Mouse (Mus musculus) hindbrain, embryonic 16.5 days (tissue): ENCODE results near the gene Myh6. TPM values are rescaled to one million over a fixed set of nuclear protein-coding genes. Genes with fewer than 3 reads are reported as not detected.

Experiments used
- ATAC-seq: fragments of 200-750 bp; cut with Nextera tagmentation; 2 replicates; pipeline ENCODE4 v1.8.0; 2017; ENCODE audit warnings: moderate TSS enrichment, moderate library complexity
- H3K27ac ChIP-seq: fragments of 300-500 bp; sonication (generic); 2 replicates; pipeline ENCODE4 v1.5.1; 2014; ENCODE audit warnings: low read depth, mild to moderate bottlenecking, control low read depth, low read length, moderate library complexity
- H3K27me3 ChIP-seq: fragments of 300-500 bp; sonication (generic); replicated peaks from 2 replicates; pipeline ENCODE4 v1.6.1; 2014; ENCODE audit warnings: low read length; ENCODE audit not compliant: control insufficient read depth, insufficient read depth
- H3K36me3 ChIP-seq: fragments of 300-500 bp; sonication (generic); 2 replicates; pipeline ENCODE4 v1.6.1; 2014; ENCODE audit warnings: mild to moderate bottlenecking, low read length, moderate library complexity, mixed read lengths; ENCODE audit not compliant: control insufficient read depth, insufficient read depth
- H3K4me1 ChIP-seq: fragments of 300-500 bp; sonication (generic); 2 replicates; pipeline ENCODE4 v1.6.1; 2014; ENCODE audit warnings: low read depth, low read length; ENCODE audit not compliant: control insufficient read depth, insufficient read depth
- H3K4me2 ChIP-seq: fragments of 300-500 bp; sonication (generic); 2 replicates; pipeline ENCODE4 v1.6.1; 2014; ENCODE audit warnings: mild to moderate bottlenecking, low read length, control low read depth, moderate library complexity
- H3K4me3 ChIP-seq: fragments of 300-500 bp; sonication (generic); 2 replicates; pipeline ENCODE4 v1.5.1; 2014; ENCODE audit warnings: mild to moderate bottlenecking, low read length, control low read depth, moderate library complexity
- H3K9ac ChIP-seq: fragments of 300-500 bp; sonication (generic); 2 replicates; pipeline ENCODE4 v1.6.1; 2014; ENCODE audit warnings: low read depth, mild to moderate bottlenecking, control low read depth, low read length, moderate library complexity
- H3K9me3 ChIP-seq: fragments of 300-500 bp; sonication (generic); 2 replicates; pipeline ENCODE4 v1.6.1; 2014; ENCODE audit warnings: mild to moderate bottlenecking, low read length, moderate library complexity; ENCODE audit not compliant: control insufficient read depth
- WGBS: fragments of 180-500 bp; shearing (Covaris S2); extraction: QIAGEN DNeasy Blood & Tissue Kit; methylation state at CpG from one replicate; pipeline ENCODE4 v1.1.7; 2014; 5-methylcytosine and 5-hydroxymethylcytosine counted together
- microRNA counts: library from miRNA; unstranded; fragments of <30 nt; microRNA quantifications from one replicate; lab custom pipeline; 2016
- microRNA-seq: library from miRNA; unstranded; fragments of <30 nt; microRNA quantifications from one replicate; pipeline ENCODE4, GENCODE M21; 2017
- polyA plus RNA-seq: library from polyadenylated mRNA; unstranded; fragments of >200 nt; fragmentation: Nextera tagmentation; extraction: Ambion mirVana; gene quantifications from 2 replicates; pipeline ENCODE4 v1.2.1, GENCODE M21; 2015

The Myh6 gene
- polyA plus RNA-seq, 1 experiment from 2014 or later: 1.8 TPM

DNA sequence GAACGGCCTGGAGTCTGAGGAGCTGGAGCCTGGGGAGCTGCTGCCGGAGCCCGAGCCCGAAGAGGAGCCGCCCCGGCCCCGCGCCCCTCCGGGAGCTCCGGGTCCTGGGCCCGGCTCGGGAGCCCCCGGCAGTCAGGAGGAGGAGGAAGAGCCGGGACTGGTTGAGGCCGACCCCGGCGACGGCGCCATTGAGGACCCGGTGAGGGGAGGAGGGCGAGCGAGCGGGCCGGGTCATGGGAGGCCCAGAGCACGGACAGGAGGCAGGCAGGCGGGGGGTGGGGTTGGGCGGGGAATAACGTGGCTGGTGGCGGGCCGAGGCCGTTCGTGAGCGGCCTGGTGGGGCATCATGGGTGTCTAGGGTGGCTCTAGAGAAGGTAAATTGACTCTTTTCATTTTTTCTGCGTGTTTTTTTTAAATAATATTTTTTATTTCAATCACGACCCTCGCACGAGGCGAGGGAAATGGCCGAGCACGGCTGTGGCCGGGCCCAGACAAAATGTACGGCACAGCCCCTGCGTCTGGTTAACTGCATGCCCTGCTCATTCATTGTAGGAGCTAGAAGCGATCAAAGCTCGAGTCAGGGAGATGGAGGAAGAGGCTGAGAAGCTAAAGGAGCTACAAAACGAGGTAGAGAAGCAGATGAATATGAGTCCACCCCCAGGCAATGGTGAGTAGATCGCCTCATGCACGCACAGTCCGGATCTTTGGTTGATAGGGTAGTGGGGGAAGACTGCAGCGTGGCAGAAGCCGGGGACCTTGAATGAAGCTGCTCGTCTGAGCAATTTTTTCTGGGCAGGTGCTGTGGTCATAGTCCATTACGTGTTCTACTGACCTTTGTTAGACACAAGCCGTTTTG is 72.2 kb downstream of the Myh6 start:
- Histone ChIP-seq H3K36me3 (peaks cover 19% of the 10 kb centered on the region), H3K4me1 (peaks cover 11% of the 10 kb centered on the region), H3K27ac (peak overlapping the region; percentile 99), H3K9me3 (no peaks in the 10 kb centered on the region), H3K27me3 (no peaks in the 10 kb centered on the region), H3K4me2 (peak overlapping the region; percentile 79), H3K9ac (peak overlapping the region; percentile 100), H3K4me3 (peak overlapping the region; percentile 93)
- peak; percentile 26 for ATAC-seq
- WGBS: under 1% methylated on average over 40 of the region's 54 CpGs

DNA sequence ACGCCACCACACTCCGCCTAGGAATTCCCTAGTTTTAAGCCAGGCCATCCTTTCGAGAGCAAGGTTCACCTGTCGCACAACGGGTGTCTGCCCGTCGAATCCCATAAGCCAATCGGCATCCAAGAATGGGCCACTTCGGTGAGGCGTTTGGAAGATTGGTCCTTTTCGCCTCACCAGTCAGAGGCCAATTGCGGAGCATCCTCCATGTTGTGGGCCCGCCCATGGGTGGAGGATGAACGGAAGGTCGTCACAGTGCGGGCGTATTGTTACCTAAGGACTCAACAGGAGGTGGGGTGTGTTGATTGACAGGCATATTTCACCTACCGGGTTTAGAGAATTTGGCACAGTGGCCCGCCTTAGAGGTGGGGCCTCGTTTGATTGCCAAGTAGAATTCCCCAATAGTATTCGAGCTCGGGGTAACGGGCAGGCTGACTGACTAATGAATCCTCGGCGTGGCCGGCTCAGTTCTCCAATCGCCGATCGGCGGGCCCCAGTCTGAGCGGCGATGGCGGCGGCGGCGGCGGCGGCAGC is 73.0 kb downstream of the Myh6 start:
- peak overlapping the region; percentile 59 for H3K4me2 ChIP-seq
- peak overlapping the region; percentile 93 for H3K4me3 ChIP-seq
- no peaks in the 10 kb centered on the region for H3K27me3 ChIP-seq
- H3K36me3 ChIP-seq: peaks cover 15% of the 10 kb centered on the region
- 1% methylated on average over 38 of the region's 38 CpGs for WGBS
- ATAC-seq: peak; percentile 99
- peaks cover 11% of the 10 kb centered on the region for H3K4me1 ChIP-seq
- H3K27ac ChIP-seq: peak overlapping the region; percentile 99
- no peaks in the 10 kb centered on the region for H3K9me3 ChIP-seq
- H3K9ac ChIP-seq: peak overlapping the region; percentile 100

DNA sequence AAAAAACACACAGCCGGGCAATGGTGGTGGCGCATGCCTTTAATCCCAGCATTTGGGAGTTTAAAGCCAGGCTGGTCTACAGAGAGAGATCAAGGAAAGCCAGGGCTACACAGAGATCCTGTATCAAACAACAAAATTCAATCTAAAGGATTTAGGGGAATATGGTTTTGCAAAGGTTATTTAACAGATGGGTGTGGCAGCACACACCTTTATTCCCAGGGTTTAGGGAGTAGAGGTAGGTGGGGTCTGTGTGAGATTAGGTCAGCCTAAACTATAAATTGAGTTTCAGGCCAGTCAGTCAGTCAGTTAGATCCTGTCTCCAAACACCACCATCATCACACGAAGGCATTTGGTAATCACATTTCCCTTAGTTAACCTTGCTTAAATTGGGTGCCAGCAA is 74.5 kb downstream of the Myh6 start, which contains the start of gene Pabpn1:
Pabpn1 (plus strand) TSS at position 301 of the 400 bp plus-strand sequence.
- peak within 1 kb of the TSS; percentile 51 for H3K4me3 ChIP-seq
- H3K9ac ChIP-seq: peak within 1 kb of the TSS; percentile 59; the same call in 1 of the 2 replicates
- 97% methylated on average over 3 of the region's 3 CpGs for WGBS
- peaks cover 11% of the 10 kb centered on the region for H3K4me1 ChIP-seq
- peak within 1 kb of the TSS; percentile 59 for H3K4me2 ChIP-seq
- ATAC-seq: no peak
- H3K27me3 ChIP-seq: no peaks in the 10 kb centered on the region
- peak within 1 kb of the TSS; percentile 90 for H3K27ac ChIP-seq
- peaks cover 10% of the 10 kb centered on the region for H3K36me3 ChIP-seq
- no peaks in the 10 kb centered on the region for H3K9me3 ChIP-seq

MicroRNA genes within 50 kb of the gene (microRNA counts, 519-probe panel; counts per million panel counts)
- microRNA mmu-miR-208a (lab: Ali Mortazavi, UCI) (1,996 counts per million, percentile 28 among the panel's probes with 10 or more counts), microRNA mmu-miR-208b (lab: Ali Mortazavi, UCI) (not detected)

Small RNAs within 50 kb of the gene (microRNA-seq; reads per million reads assigned to microRNA genes)
- 0.83 reads per million for gene Mir208a
- gene Mir208b: 12.1 reads per million, percentile 28 among the genes with 10 or more reads in this experiment

Other genes starting within 250 kb of the Myh6 start
- 8.6 and 11.2 TPM in 2 replicates for gene Slc7a8, start 185.0 kb downstream of the Myh6 start, polyA plus RNA-seq
- gene Rnf212b, start 152.8 kb downstream of the Myh6 start, polyA plus RNA-seq: 0.20 TPM in 1 of 2 replicates, not detected in the other
- gene Homez, start 96.0 kb downstream of the Myh6 start, polyA plus RNA-seq: 11.2 and 12.9 TPM in 2 replicates
- gene Ppp1r3e, start 89.4 kb downstream of the Myh6 start, polyA plus RNA-seq: 4.1 and 5.3 TPM in 2 replicates
- gene Bcl2l2, start 83.5 kb downstream of the Myh6 start, polyA plus RNA-seq: 4.8 and 5.9 TPM in 2 replicates
- gene Gm20521, start 83.5 kb downstream of the Myh6 start, polyA plus RNA-seq: 0.14 TPM in 1 of 2 replicates, not detected in the other
- gene Pabpn1, start 74.4 kb downstream of the Myh6 start, polyA plus RNA-seq: 127 and 130 TPM in 2 replicates
- gene Slc22a17, start 53.8 kb downstream of the Myh6 start, polyA plus RNA-seq: 254 and 275 TPM in 2 replicates
- gene Efs, start 40.8 kb downstream of the Myh6 start, polyA plus RNA-seq: 14.2 and 15.5 TPM in 2 replicates
- 1.3 TPM in 2 replicates for gene Il25, start 34.2 kb downstream of the Myh6 start, polyA plus RNA-seq
- 17.0 and 28.5 TPM in 2 replicates for gene Cmtm5, start 30.7 kb downstream of the Myh6 start, polyA plus RNA-seq
- not detected in 2 replicates for gene Gm17428, start 10.0 kb upstream of the Myh6 start, polyA plus RNA-seq
- 8.5 and 10.6 TPM in 2 replicates for gene Myh7, start 27.7 kb upstream of the Myh6 start, polyA plus RNA-seq
- 48.2 and 50.6 TPM in 2 replicates for gene Ngdn, start 48.5 kb upstream of the Myh6 start, polyA plus RNA-seq
- gene Zfhx2, start 125.4 kb upstream of the Myh6 start, polyA plus RNA-seq: 18.4 and 20.5 TPM in 2 replicates
- 34.4 and 36.1 TPM in 2 replicates for gene Thtpa, start 127.9 kb upstream of the Myh6 start, polyA plus RNA-seq
- 6.9 and 7.7 TPM in 2 replicates for gene Ap1g2, start 139.7 kb upstream of the Myh6 start, polyA plus RNA-seq
- 31.8 and 32.3 TPM in 2 replicates for gene Jph4, start 150.0 kb upstream of the Myh6 start, polyA plus RNA-seq